In the genomic region with DNA sequence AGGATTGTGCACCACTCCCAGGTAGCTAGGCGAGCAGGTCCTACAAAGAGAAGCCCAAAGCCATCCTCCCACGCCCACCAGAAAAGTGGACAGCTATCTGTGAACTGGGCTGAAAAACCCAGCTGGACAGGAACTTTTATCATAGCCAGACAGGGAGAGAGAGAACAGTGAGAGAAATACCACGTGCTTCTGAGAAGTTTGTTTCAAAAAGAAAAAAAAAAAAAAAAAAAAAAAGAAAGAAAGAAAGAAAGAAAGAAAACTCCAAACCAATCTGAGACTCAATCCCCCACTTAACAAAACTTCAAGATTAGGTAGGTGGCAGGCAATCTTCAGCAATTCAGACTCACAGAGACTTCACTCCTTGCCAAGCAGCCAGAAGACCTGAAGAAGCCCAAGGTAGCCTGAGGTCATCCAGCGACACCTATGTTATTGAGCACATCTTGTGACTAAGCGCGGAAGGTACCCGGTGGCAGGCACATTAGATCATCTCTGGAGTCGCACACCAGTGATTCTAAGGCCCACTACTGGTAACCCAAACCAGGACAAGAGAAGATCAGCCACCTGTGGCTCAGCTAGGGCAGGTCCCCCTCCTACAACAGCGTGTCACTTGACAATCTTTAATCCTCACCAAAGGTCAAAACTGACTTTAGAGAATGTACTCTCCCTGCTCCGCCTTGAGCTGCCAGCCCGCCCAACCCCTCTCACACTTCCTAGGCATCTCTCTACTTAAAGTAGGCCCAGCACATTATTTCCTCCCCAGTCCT, we compare ENCODE assay signal across 8 mouse cellular contexts.
DNase-seq lines count a peak whose midpoint lies in the region; ATAC-seq and TF ChIP-seq lines count a peak whose summit lies in the region.

No protein-coding gene starts in this region.

- no peak for ATAC-seq in embryonic facial prominence, embryonic 13.5 days (ENCODE audit: insufficient number of reproducible peaks, insufficient read depth, low FRiP score, low TSS enrichment, low read depth)
- ATAC-seq in intestine, postnatal 0 days = no peak

- H3K27ac ChIP-seq in layer of hippocampus, adult 2 months = peak overlapping the region; percentile 91; the same call in 1 of the 2 replicates
- H3K27ac ChIP-seq in embryonic facial prominence, embryonic 13.5 days = 0 out of 2 replicates have a peak overlapping the region, but pooled peaks have one; percentile 96
- peak overlapping the region; percentile 96 for H3K27ac ChIP-seq in intestine, postnatal 0 days (ENCODE audit: low read depth, low read length)
- H3K27ac ChIP-seq in olfactory bulb, adult 2 months (ENCODE audit: insufficient read depth, low read depth, low read length) = no peak overlapping the region

- TF ChIP-seq CTCF in layer of hippocampus, adult 2 months (conservative IDR thresholded peaks at IDR 0.05) = no peak
- no peak for TF ChIP-seq CTCF in intestine, postnatal 0 days (IDR thresholded peaks at IDR 0.05; ENCODE audit: low read depth)
- TF ChIP-seq CTCF in olfactory bulb, adult 2 months (IDR thresholded peaks at IDR 0.05; ENCODE audit: insufficient read depth, low read depth, low read length) = no peak

- DNase-seq in layer of hippocampus, adult 2 months (ENCODE audit: low spot score in 2 of 2) = no peak
- no peak for DNase-seq in layer of hippocampus, postnatal 36 days
- DNase-seq in spleen, postnatal 14 days (ENCODE audit: low spot score in 2 of 2) = no peak
- no peak for DNase-seq in ovary, postnatal 14 days (ENCODE audit: low spot score)
- no peak for DNase-seq in left cerebral cortex, adult 9 months (ENCODE audit: low spot score in 2 of 2)

- peak overlapping the region; percentile 93 for H3K4me3 ChIP-seq in layer of hippocampus, adult 2 months
- H3K4me3 ChIP-seq in embryonic facial prominence, embryonic 13.5 days = peak overlapping the region; percentile 94
- H3K4me3 ChIP-seq in intestine, postnatal 0 days (ENCODE audit: low read depth, low read length) = peak overlapping the region; percentile 95
- H3K4me3 ChIP-seq in olfactory bulb, adult 2 months (ENCODE audit: insufficient read depth, low read depth, low read length) = peak overlapping the region; percentile 64; the same call in 1 of the 2 replicates

- TF ChIP-seq POLR2A in olfactory bulb, adult 2 months (IDR thresholded peaks at IDR 0.05; ENCODE audit: insufficient read depth, low read depth, low read length) = no peak

- peaks cover 3% of the 10 kb centered on the region; the same call in 1 of the 2 replicates for H3K9me3 ChIP-seq in embryonic facial prominence, embryonic 13.5 days
- no peaks in the 10 kb centered on the region for H3K9me3 ChIP-seq in intestine, postnatal 0 days (ENCODE audit: control insufficient read depth)

- H3K27me3 ChIP-seq in embryonic facial prominence, embryonic 13.5 days = no peaks in the 10 kb centered on the region
- no peaks in the 10 kb centered on the region for H3K27me3 ChIP-seq in intestine, postnatal 0 days (replicated peaks; ENCODE audit: control insufficient read depth, insufficient read depth, low read length)

- H3K4me1 ChIP-seq in embryonic facial prominence, embryonic 13.5 days = peaks cover 26% of the 10 kb centered on the region
- H3K4me1 ChIP-seq in intestine, postnatal 0 days (replicated peaks; ENCODE audit: control insufficient read depth, insufficient read depth, low read length) = peaks cover 3% of the 10 kb centered on the region; the same call in 1 of the 2 replicates
- H3K4me1 ChIP-seq in olfactory bulb, adult 2 months (ENCODE audit: control insufficient read depth, insufficient read depth, low read length) = peaks cover 5% of the 10 kb centered on the region; the same call in 1 of the 2 replicates

- 39% methylated on average over 11 of the region's 11 CpGs for WGBS in embryonic facial prominence, embryonic 13.5 days
- WGBS in intestine, postnatal 0 days = 37% methylated on average over 11 of the region's 11 CpGs
- WGBS in olfactory bulb, adult 2 months = 70% methylated on average over 11 of the region's 11 CpGs

- H3K4me2 ChIP-seq in embryonic facial prominence, embryonic 13.5 days = peak overlapping the region; percentile 79
- H3K4me2 ChIP-seq in intestine, postnatal 0 days (replicated peaks; ENCODE audit: low read depth) = peak overlapping the region; percentile 92

- no peaks in the 10 kb centered on the region for H3K36me3 ChIP-seq in embryonic facial prominence, embryonic 13.5 days
- H3K36me3 ChIP-seq in intestine, postnatal 0 days (ENCODE audit: control insufficient read depth, insufficient read depth) = no peaks in the 10 kb centered on the region

- peak overlapping the region; percentile 86; the same call in 1 of the 2 replicates for H3K9ac ChIP-seq in embryonic facial prominence, embryonic 13.5 days
- H3K9ac ChIP-seq in intestine, postnatal 0 days (ENCODE audit: low read depth, low read length) = peak overlapping the region; percentile 86
